Mouse (Mus musculus): Measurements from ENCODE around the gene Stk32b.

- TF ChIP-seq CTCF (IDR thresholded peaks at IDR 0.05; ENCODE audit: extremely low read depth, insufficient read depth, low read length), result no peak
- TF ChIP-seq POLR2A (IDR thresholded peaks at IDR 0.05; ENCODE audit: extremely low read depth, insufficient read depth, low read length), result no peak
Observed at GRCm38 (mm10) chr5:37554231-37554630, 162.7 kb downstream of the Stk32b start.

Measured in cortical plate, adult 2 months (tissue).